Mouse (Mus musculus) lung, postnatal 0 days (tissue): ENCODE measurements around the gene Mcpt8.

Source experiments
- CTCF ChIP-seq: IDR thresholded peaks from 2 replicates; pipeline ENCODE4 v1.5.1; 2016; ENCODE audit warnings: antibody characterized with exemption, mild to moderate bottlenecking
- EP300 ChIP-seq: IDR thresholded peaks from 2 replicates; pipeline ENCODE4 v1.6.1; 2016; ENCODE audit warnings: antibody characterized with exemption, mild to moderate bottlenecking, control low read depth

DNA sequence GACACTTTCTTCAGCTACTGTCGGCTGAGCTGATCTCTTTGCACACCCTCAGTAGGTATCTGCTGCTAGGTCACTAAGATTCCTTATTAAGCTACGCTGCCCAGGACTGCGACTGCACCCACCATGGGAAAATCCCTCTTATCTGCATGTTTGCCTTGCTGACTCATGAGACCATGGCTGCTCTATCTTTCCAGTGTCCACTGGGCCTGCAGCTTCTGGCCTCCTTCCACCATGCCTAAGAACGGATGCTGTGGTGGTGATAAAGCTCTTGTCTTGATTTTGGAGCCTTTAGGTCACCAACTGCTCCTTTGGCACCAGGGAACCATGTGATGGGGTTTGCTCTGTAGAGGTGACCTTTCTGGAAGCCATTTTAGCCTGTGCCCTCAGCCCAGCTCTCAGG, 27.4 kb downstream of the Mcpt8 start:
- TF ChIP-seq CTCF (no peak), EP300 (no peak)
